Mouse (Mus musculus) lung, postnatal 4 days (tissue): ENCODE data around the gene Rps19bp1.

Source experiments
- DNase-seq, 2 experiments: peaks; one replicate each; pipeline ENCODE4 v3.0.0; 2021

The Rps19bp1 gene

GRCm38 (mm10) chr15:80219211-80219610 lies 44.9 kb downstream of the Rps19bp1 start:
- peak; percentile 41 to 52 for DNase-seq

GRCm38 (mm10) chr15:80217476-80217875 lies 46.6 kb downstream of the Rps19bp1 start:
- DNase-seq, result no peak

GRCm38 (mm10) chr15:80216480-80216820 lies 47.7 kb downstream of the Rps19bp1 start:
- no peak for DNase-seq

DNA sequence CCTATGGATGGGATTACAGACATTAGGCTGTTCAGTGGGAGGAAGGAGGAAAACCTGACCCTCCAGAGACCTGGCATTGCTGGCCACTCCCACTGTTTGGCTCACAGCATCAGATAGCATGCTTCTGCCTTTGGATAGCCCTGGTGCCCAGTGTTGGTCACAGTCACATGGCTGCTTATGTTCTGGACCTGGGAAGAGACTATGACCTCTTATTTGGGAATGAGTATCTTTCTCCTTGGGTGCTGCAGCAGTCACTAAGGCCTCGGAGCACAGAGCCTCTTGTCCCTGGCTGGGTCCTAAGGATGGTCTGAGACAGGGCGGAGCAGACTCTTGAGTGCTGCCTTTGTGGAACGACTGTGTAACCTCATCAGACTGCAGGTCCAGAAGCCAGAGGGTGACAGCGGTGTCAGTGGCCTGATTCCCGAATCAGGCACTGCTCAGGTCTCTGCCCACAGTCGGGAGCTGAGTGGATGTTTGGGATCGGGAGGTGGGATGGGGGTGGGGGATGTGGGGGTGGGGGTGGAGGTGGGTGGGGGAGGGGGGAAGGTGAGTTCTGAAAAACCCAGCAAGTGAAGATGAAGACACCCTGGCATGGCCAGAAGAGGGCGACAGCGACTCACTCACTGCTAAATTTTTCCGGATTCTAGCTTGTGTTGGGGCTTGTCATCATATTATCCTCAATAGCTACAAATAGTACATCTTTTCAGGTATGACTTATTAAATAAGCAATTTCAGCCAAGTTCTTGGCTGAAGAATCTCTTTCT lies 48.2 kb downstream of the Rps19bp1 start:
- DNase-seq, result peak in 1 of 2 experiments; percentile 47

DNA sequence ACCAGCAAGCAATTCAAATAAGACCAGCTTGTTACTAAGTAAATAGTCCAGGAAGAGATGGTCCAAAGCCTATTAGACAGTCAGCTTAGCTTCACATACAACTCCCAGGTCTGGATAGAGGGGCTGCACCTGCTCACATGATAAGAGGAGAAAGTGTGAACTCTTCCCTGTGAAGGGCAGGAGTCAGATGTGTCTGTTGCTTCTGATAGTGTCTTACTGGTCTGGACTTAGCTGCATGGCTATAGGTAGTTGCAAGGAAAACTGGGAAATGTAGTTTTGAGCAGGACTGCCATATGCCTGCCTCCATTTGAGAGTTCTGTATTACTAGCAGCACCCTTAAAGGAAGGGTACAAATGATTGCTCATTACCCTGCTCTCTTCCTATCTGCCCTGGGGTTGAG lies 50.4 kb downstream of the Rps19bp1 start:
- DNase-seq, result no peak
